In the genomic region with DNA sequence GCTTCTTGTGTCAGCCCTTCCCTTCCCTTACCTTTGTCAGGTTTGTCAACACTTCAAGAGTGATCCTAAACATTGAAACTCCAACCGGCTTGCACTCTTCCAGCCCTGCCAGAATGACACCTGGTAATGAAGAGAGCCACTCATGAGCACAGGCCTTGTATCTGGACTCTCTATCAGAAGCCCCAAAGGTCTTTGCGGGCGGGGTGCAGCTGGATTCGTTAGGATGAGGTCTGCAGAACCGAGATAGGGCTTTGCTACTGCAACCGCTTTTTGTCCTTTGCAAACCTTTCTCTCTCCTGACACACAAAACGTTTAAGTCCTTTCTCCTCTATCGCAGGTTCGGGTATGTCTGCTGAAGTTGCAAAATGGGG, we compare ENCODE assay signal across 8 mouse cellular contexts. TPM values are rescaled to one million over a fixed set of nuclear protein-coding genes. Genes with fewer than 3 reads are reported as not detected.
DNase-seq lines count a peak whose midpoint lies in the region; ATAC-seq and TF ChIP-seq lines count a peak whose summit lies in the region.

Gene Slc40a1 (minus strand): TSS at position 131 of the 371 bp plus-strand sequence.

- peaks cover 3% of the 10 kb centered on the region; the same call in 1 of the 2 replicates for H3K4me1 ChIP-seq in cerebellum, adult 2 months (ENCODE audit: control insufficient read depth, insufficient read depth, low read length)
- H3K4me1 ChIP-seq in E14TG2a.4 (replicated peaks; ENCODE audit: low read depth, low read length), result peaks cover 18% of the 10 kb centered on the region
- peaks cover 41% of the 10 kb centered on the region for H3K4me1 ChIP-seq in erythroblast, embryonic 14.5 days (ENCODE audit: control insufficient read depth)
- peaks cover 8% of the 10 kb centered on the region; the same call in 1 of the 2 replicates for H3K4me1 ChIP-seq in hindbrain, embryonic 10.5 days (replicated peaks)
- H3K4me1 ChIP-seq in liver, postnatal 0 days (ENCODE audit: insufficient read depth), result peaks cover 13% of the 10 kb centered on the region

- peak within 1 kb of the TSS; percentile 73 for H3K4me3 ChIP-seq in cerebellum, adult 2 months (replicated peaks; ENCODE audit: insufficient read depth, low read depth, low read length)
- H3K4me3 ChIP-seq in E14TG2a.4 (replicated peaks; ENCODE audit: low read length), result peak within 1 kb of the TSS; percentile 83
- peak within 1 kb of the TSS; percentile 84 for H3K4me3 ChIP-seq in erythroblast, embryonic 14.5 days (replicated peaks)
- peak within 1 kb of the TSS; percentile 69 for H3K4me3 ChIP-seq in hindbrain, embryonic 10.5 days
- H3K4me3 ChIP-seq in liver, postnatal 0 days (ENCODE audit: low read depth, low read length), result peak within 1 kb of the TSS; percentile 79

- no peak for TF ChIP-seq POLR2A in cerebellum, adult 2 months (IDR thresholded peaks at IDR 0.05; ENCODE audit: borderline replicate concordance, insufficient read depth, low read length)

- peak within 1 kb of the TSS; percentile 83 for H3K4me2 ChIP-seq in liver, postnatal 0 days (ENCODE audit: low read depth, low read length)

- peak; percentile 93 for TF ChIP-seq EP300 in liver, postnatal 0 days (IDR thresholded peaks at IDR 0.05; ENCODE audit: low read depth)

- DNase-seq in cerebellum, adult 2 months, result no peak
- DNase-seq in cerebellum, adult 9-11 months, result no peak
- DNase-seq in hindbrain, embryonic 10.5 days (ENCODE audit: low spot score), result no peak
- DNase-seq in liver, postnatal 0 days, result peak; percentile 68
- DNase-seq in yolk sac, embryonic 10.5 days (ENCODE audit: low spot score), result no peak
- DNase-seq in right cerebral cortex, postnatal 25 days, result no peak

- TF ChIP-seq CTCF in cerebellum, adult 2 months (IDR thresholded peaks at IDR 0.05; ENCODE audit: borderline replicate concordance, insufficient read depth, low read depth, low read length), result no peak
- TF ChIP-seq CTCF in E14TG2a.4 (conservative IDR thresholded peaks at IDR 0.05; ENCODE audit: low read length), result no peak
- TF ChIP-seq CTCF in liver, postnatal 0 days (IDR thresholded peaks at IDR 0.05; ENCODE audit: low read depth), result no peak

- peak; percentile 82 for ATAC-seq in liver, postnatal 0 days

- no peak within 1 kb of the TSS for H3K27ac ChIP-seq in cerebellum, adult 2 months (ENCODE audit: insufficient read depth, low read length)
- peak within 1 kb of the TSS; percentile 79 for H3K27ac ChIP-seq in hindbrain, embryonic 10.5 days
- H3K27ac ChIP-seq in liver, postnatal 0 days (ENCODE audit: low read depth), result peak within 1 kb of the TSS; percentile 83

- H3K36me3 ChIP-seq in E14TG2a.4 (ENCODE audit: insufficient read depth, low read length), result no peaks in the 10 kb centered on the region
- peaks cover 31% of the 10 kb centered on the region for H3K36me3 ChIP-seq in erythroblast, embryonic 14.5 days (ENCODE audit: control insufficient read depth)
- no peaks in the 10 kb centered on the region for H3K36me3 ChIP-seq in hindbrain, embryonic 10.5 days
- no peaks in the 10 kb centered on the region for H3K36me3 ChIP-seq in liver, postnatal 0 days (replicated peaks; ENCODE audit: insufficient read depth, low read length)

- peak within 1 kb of the TSS; percentile 79 for H3K9ac ChIP-seq in liver, postnatal 0 days (replicated peaks)

- no peaks in the 10 kb centered on the region for H3K9me3 ChIP-seq in E14TG2a.4 (ENCODE audit: low read length)
- H3K9me3 ChIP-seq in erythroblast, embryonic 14.5 days (ENCODE audit: control insufficient read depth, low read length), result no peaks in the 10 kb centered on the region
- H3K9me3 ChIP-seq in hindbrain, embryonic 10.5 days, result no peaks in the 10 kb centered on the region
- no peaks in the 10 kb centered on the region for H3K9me3 ChIP-seq in liver, postnatal 0 days (ENCODE audit: low read length)

- WGBS in cerebellum, adult 2 months, result 68% methylated on average over 9 of the region's 9 CpGs
- 17% methylated on average over 9 of the region's 9 CpGs for WGBS in hindbrain, embryonic 10.5 days
- 16% methylated on average over 9 of the region's 9 CpGs for WGBS in liver, postnatal 0 days (ENCODE audit: insufficient replicate concordance)

- no peaks in the 10 kb centered on the region; the same call in 1 of the 2 replicates for H3K27me3 ChIP-seq in cerebellum, adult 2 months (ENCODE audit: control insufficient read depth, insufficient read depth, low read length)
- H3K27me3 ChIP-seq in E14TG2a.4 (ENCODE audit: insufficient read depth, low read length), result peaks cover 23% of the 10 kb centered on the region
- H3K27me3 ChIP-seq in erythroblast, embryonic 14.5 days (ENCODE audit: control insufficient read depth), result no peaks in the 10 kb centered on the region
- H3K27me3 ChIP-seq in hindbrain, embryonic 10.5 days (ENCODE audit: insufficient read depth, poor library complexity, severe bottlenecking), result peaks cover 35% of the 10 kb centered on the region
- H3K27me3 ChIP-seq in liver, postnatal 0 days (ENCODE audit: insufficient read depth, low read length), result no peaks in the 10 kb centered on the region

RNA-seq across cellular contexts. Expression of gene Slc40a1, which starts in this region (rescaled TPM):
- polyA plus RNA-seq in cerebellum, adult 2 months (2012; rRNA removed), result 7.9 and 8.6 TPM in 2 replicates
- 0.36 and 0.51 TPM in 2 replicates for polyA plus RNA-seq in erythroblast, embryonic 14.5 days (2012)
- polyA plus RNA-seq in hindbrain, embryonic 10.5 days (2016; fragmentation: Nextera tagmentation; extraction: Ambion mirVana), result 8.2 and 11.5 TPM in 2 replicates
- polyA plus RNA-seq in liver, postnatal 0 days (2015; fragmentation: Nextera tagmentation; extraction: Ambion mirVana), result 197 and 219 TPM in 2 replicates

Comparison
In these comparisons a context has a peak if more than half of its experiments do, and no peak if none do; other contexts are left out.
1. RNA of gene Slc40a1 (polyA plus RNA-seq): 197 to 219 TPM in liver, postnatal 0 days; 8.2 to 11.5 TPM in hindbrain, embryonic 10.5 days, 7.9 to 8.6 TPM in cerebellum, adult 2 months and 0.36 to 0.51 TPM in erythroblast, embryonic 14.5 days; every median in the first group is over 10 times any median in the second.
2. Peak in every context shown above with its lines, with median percentiles within 50 percentile points of each other: H3K4me3 ChIP-seq.